Mouse (Mus musculus) heart, postnatal 0 days (tissue): ENCODE results near the gene Nfix.

ENCODE experiments used
- CTCF ChIP-seq: IDR thresholded peaks from 2 replicates; pipeline ENCODE4 v1.5.1; 2016; ENCODE audit warnings: antibody characterized with exemption, control low read depth, low read depth
- EP300 ChIP-seq: IDR thresholded peaks from 2 replicates; pipeline ENCODE4 v1.6.1; 2016; ENCODE audit warnings: antibody characterized with exemption, low read depth

GRCm38 (mm10) chr8:84773833-84774232 is 26.3 kb downstream of the Nfix start:
- TF ChIP-seq EP300 (no peak), CTCF (no peak)
